Mouse (Mus musculus) erythroblast, embryonic 14.5 days (primary cell): ENCODE results near the gene Klhl40.

Experiments used
- GATA1 ChIP-seq: IDR thresholded peaks from 2 replicates; pipeline ENCODE4 v1.6.1; 2012; ENCODE audit warnings: low read length, inconsistent platforms, mixed read lengths
- TAL1 ChIP-seq: IDR thresholded peaks from 3 replicates; pipeline ENCODE4 v1.6.1; 2012; ENCODE audit warnings: low read length, inconsistent platforms, mixed read lengths

DNA sequence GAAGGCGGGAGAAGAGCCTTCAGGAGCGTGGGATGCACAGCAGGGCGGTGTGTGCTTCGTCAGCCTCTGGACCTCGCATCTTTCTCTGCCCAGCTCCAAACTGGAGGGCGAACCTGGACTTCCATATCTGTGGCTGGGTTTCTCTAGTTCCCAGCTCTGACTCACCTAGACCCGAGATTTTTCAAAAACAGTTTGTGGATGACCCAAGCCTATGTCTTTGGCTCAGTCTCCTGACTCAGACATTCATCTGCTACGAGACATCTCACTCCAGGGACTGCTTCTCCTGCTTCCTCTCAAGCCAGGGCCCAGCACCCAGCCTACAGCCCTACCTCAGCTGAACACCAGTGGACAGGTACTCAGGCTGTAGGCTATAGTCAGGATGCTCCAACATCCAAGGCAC, 7.9 kb downstream of the Klhl40 start:
- TF ChIP-seq GATA1 (no peak), TAL1 (no peak)
